Mouse (Mus musculus): Measurements from ENCODE around the gene Keap1.

GRCm38 (mm10) chr9:21184733-21185132 lies 54.4 kb downstream of the Keap1 start:
- TF ChIP-seq CTCF (conservative IDR thresholded peaks at IDR 0.05; ENCODE audit: insufficient read depth, insufficient read length, low read depth, low read length) (no peak), POLR2A (IDR thresholded peaks at IDR 0.05; ENCODE audit: low read depth, low read length) (no peak)
